Mouse (Mus musculus) small intestine, adult 2 months (tissue): ENCODE results near the gene Asic4.

ENCODE experiments used
- CTCF ChIP-seq: fragments of 200-500 bp; IDR thresholded peaks from 2 replicates; pipeline ENCODE4 v1.5.1; 2012; ENCODE audit warnings: low read depth, mild to moderate bottlenecking, control low read depth, inconsistent platforms, low read length, moderate library complexity, mixed read lengths; ENCODE audit not compliant: insufficient replicate concordance, insufficient read length; ENCODE audit errors: extremely low read depth
- POLR2A ChIP-seq: fragments of 200-500 bp; IDR thresholded peaks from 2 replicates; pipeline ENCODE4 v1.6.1; 2012; ENCODE audit warnings: low read depth, mild to moderate bottlenecking, control low read depth, inconsistent platforms, low read length, moderate library complexity

DNA sequence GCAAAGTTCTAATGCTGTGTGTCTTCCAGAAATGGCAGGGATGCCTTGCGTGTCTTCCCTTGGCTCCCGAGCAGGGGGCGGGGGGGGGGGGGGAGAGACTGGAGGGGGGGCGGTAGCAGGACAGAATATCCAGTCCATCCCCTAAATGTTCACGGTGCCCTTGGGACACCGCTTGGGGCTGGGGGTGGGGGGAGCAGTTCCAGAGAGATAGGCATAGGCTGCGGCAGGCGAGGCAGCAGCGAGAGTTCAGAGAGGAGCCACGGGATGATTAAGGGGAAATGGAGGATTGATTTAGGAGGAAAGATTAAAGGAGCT is 7.4 kb downstream of the Asic4 start:
- TF ChIP-seq CTCF (no peak), POLR2A (no peak)
